In the genomic region with DNA sequence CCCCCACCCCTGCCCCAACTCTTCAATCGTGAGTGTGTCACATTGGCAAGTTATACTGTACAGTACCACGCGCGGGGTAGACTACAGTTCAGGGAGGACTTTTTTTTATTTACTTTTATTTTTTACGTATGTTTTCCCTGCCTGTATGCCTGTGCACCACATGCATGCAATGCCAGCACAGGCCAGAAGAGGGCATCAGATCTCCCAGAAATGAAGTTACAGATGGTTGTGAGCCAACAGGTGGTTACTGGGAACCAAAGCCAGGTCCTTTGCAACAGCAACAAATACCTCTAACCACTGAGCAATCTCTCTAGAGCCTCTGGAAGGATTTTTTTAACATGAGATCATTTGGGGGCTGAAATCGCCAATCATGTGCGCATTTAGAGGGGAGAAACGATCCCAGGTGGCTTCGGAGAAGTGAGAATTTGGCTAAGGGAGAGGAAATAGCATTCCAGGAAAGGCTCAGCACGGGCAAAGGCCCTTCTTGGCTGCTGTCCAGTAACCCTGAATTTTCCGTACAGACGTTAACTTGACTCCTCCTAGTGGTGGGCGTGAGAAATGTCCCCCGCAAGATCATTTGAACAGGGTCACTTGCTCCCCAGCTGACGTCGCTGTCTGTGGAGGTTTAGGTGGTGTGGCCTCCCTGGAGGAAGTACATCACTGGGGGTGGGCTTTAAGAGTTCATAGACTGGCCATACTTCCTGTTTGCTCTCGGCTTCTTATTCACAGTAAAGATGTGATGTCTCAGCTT, we compare ENCODE assay signal across 1 mouse cellular context.
TF ChIP-seq lines count a peak whose summit lies in the region.

No protein-coding gene starts in this region.

TF ChIP-seq in CH12.LX, 34 proteins besides CTCF, POLR2A, EP300 and RAD21:
- TF ChIP-seq CHD2 (IDR thresholded peaks at IDR 0.05; ENCODE audit: low read length) (no peak), MAZ (IDR thresholded peaks at IDR 0.05; ENCODE audit: low read depth, low read length) (no peak), MAFK (IDR thresholded peaks at IDR 0.05; ENCODE audit: insufficient replicate concordance, low read length) (no peak), RCOR1 (conservative IDR thresholded peaks at IDR 0.05; ENCODE audit: low read depth, low read length) (no peak), JUND (conservative IDR thresholded peaks at IDR 0.05; ENCODE audit: low read depth, low read length) (no peak)
